Mouse (Mus musculus): Measurements from ENCODE around the gene Rbm6. TPM values are rescaled to one million over a fixed set of nuclear protein-coding genes. Genes with fewer than 3 reads are reported as not detected.

Rbm6 gene
- total RNA-seq, 2 experiments from 2014 or later, result 60.7 to 70.3 TPM

DNA sequence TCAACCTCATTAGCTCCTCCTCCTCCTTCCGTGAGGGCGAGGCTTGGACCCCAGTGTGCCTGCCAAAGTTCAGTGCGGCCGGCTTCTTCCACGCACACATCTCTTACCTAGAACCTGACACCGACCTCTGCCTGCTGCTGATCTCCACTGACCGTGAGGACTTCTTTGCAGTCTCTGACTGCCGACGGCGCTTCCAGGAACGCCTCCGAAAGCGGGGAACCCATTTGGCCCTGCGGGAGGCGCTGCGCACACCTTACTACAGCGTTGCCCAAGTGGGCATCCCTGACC lies 28.5 kb upstream of the Rbm6 start:
- DNase-seq (ENCODE audit: low spot score in 2 of 2), result no peak
- TF ChIP-seq CTCF (conservative IDR thresholded peaks at IDR 0.05), result no peak; the same call in 1 of the 2 replicates
- H3K4me3 ChIP-seq, result peak overlapping the region; percentile 49
- H3K27ac ChIP-seq, result no peak overlapping the region

DNA sequence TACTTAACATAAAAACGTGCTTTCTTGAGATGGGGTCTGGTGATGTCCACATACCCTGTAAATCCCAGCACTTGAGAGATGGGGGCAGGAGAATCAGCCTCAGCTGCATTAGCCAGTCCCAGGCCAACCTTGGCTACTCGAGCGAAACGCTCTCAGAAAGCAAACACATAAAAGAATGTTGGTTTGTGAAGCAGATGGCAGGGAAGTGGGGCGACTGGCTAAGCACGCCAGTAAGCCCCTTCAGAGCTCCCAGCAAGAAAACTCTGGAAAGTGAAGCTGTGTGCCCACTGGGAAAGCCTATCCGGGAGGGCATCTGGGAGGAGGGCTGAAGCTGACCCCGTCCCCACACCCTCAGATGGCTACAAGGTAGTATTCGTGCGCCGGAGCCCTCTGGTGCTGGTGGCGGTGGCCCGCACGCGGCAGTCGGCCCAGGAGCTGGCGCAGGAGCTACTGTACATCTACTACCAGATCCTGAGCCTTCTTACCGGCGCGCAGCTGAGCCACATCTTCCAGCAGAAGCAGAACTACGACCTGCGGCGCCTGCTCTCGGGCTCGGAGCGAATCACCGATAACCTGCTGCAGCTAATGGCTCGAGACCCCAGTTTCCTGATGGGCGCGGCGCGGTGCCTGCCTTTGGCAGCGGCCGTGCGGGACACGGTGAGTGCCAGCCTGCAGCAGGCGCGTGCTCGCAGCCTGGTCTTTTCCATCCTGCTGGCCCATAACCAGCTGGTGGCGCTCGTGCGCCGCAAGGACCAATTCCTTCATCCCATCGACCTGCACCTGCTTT lies 28.0 kb upstream of the Rbm6 start:
- Histone ChIP-seq H3K27ac (peak overlapping the region; percentile 54), H3K4me3 (peak overlapping the region; percentile 49)
- TF ChIP-seq CTCF (conservative IDR thresholded peaks at IDR 0.05), result peak; percentile 84
- DNase-seq (ENCODE audit: low spot score in 2 of 2), result peak; percentile 85

DNA sequence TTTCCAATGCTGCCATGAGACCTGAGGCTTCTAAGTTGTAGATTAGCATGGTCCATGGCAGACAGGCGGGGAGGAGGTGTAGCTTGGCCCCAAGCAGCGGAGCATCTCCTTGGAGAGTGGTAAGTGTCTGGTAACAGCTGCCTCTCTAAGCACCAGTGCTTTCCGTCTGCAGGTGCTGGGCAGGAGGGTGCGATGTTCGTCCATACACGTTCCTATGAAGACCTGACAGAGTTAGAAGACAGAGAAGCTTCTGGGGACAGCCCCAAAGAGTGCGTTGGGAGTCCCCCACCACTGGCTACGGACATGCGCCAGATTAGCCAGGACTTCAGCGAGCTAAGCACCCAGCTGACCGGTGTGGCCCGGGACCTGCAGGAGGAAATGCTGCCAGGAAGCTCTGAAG lies 26.8 kb upstream of the Rbm6 start:
- Histone ChIP-seq H3K4me3 (no peak overlapping the region), H3K27ac (no peak overlapping the region)
- TF ChIP-seq CTCF (conservative IDR thresholded peaks at IDR 0.05), result no peak
- DNase-seq (ENCODE audit: low spot score in 2 of 2), result no peak

DNA sequence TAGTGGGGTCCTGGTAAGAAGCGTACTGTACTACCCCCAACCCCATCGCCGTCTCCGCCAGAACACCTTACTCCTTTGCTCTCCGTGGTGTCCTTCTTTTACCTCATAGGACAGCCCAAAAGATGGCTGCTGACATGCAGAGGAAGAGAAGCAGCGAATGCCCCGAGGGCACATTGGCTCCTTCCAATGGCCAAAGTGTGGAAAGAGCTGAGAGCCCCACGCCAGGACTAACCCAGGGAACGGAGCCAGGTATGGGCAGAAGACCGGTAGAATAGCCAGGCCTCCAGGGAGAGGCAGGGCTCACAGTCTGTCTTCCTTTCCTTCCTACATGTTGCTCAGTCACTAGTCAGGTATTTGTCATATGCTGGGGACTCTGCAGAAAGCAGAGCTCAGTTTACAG lies 25.5 kb upstream of the Rbm6 start:
- Histone ChIP-seq H3K27ac (no peak overlapping the region), H3K4me3 (no peak overlapping the region)
- TF ChIP-seq CTCF (conservative IDR thresholded peaks at IDR 0.05), result no peak
- no peak for DNase-seq (ENCODE audit: low spot score in 2 of 2)

DNA sequence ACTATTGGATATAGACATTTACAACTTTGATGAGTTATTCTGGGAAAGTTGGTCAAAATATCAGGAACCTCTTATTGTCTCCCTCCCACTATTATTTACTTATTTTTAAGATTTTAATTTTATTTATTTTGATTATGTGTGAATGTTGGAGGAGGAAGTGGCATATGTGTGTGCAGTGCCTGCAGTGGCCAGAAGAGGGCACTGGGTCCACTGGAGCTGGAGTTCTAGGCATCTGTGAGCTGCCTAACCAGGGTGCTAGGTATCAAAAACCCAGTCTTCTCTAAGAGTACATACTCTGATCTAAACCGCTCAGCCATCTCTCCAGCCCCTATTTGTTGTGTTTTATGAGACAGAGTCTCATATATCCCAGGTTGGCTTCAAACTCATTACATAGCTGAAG lies 18.0 kb upstream of the Rbm6 start:
- no peak overlapping the region for H3K4me3 ChIP-seq
- DNase-seq (ENCODE audit: low spot score in 2 of 2), result no peak
- peak; percentile 72 for TF ChIP-seq CTCF (conservative IDR thresholded peaks at IDR 0.05)
- no peak overlapping the region for H3K27ac ChIP-seq

DNA sequence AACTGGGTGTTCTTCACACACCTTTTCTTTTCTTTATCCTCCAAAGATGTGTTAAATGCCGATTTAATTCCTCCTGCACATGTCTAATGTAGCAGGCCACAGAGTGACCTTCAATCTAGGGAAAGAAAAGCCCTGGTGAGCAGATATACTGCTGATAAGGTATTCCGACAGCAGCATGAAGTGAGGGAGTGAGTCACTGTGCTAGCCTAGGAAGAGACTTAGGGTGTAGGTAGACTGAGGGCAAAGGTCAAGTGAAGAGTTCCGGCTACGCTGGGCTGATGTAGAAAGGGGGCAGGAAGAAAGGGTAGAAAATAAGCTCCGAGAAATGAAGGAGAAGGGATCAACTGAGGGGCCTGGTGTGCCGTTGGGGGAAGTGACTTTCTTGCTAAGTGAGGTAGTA lies 17.2 kb upstream of the Rbm6 start:
- no peak overlapping the region for H3K27ac ChIP-seq
- DNase-seq (ENCODE audit: low spot score in 2 of 2), result no peak
- H3K4me3 ChIP-seq, result no peak overlapping the region
- no peak for TF ChIP-seq CTCF (conservative IDR thresholded peaks at IDR 0.05)

DNA sequence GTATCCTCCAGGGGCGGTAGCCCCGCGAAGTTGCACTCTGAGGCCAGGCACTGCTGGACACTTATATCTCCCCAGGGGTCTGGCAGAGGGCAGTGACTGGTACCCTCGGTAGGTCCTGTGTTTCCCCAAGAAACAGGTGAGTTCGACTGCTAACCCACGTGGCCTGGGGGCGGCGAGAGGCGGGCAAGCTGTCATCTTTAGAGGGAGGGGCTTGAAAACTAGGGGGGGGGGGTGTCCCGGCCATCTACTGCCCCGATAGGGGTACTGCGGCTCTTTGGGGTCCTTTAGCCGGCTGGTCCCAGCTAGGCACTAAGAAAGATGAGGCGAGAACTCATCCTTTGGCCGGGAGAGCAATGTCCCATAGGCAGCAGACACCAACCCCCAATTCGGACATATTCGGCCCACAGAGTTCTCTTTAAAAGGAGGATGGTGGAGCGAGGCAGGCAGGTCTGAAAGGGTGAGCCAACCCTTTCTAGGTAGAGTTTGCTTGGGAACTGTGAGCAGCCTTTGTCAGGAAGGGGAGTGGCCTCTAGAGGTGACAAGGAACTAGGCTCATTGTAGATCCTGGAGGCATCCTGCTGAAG lies 15.3 kb upstream of the Rbm6 start:
- DNase-seq (ENCODE audit: low spot score in 2 of 2), result no peak
- peak overlapping the region; percentile 92 for H3K27ac ChIP-seq
- peak; percentile 55 for TF ChIP-seq CTCF (conservative IDR thresholded peaks at IDR 0.05)
- H3K4me3 ChIP-seq, result peak overlapping the region; percentile 98

DNA sequence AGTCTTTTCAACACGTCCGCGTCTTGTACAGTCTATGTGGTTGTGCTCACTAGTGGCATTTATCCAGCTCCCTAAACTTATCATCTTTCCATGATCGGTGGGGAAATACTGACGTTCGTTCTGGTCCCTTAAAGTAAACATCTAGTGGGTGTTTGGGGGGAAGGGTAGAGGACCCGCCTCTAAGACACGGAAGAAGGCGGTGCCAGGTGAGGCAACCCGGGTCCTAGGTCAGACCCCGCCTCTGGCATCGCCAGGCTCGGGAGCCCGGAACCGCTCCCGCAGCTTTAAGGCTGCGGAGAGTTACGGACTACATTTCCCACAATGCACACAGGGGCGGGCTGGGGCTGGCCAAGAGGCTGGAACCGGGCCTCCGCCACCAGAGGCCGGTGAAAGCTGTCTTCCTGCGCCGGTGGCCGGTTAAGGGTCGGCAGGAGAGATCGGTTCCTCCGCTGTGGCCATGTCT lies 14.8 kb upstream of the Rbm6 start, which contains the start of gene Mon1a:
Mon1a (plus strand) TSS at position 348 of the 463 bp plus-strand sequence.
- peak; percentile 83 to 92 for DNase-seq (ENCODE audit: low spot score in 2 of 2)
- Histone ChIP-seq H3K27ac (peak within 1 kb of the TSS; percentile 92), H3K4me3 (peak within 1 kb of the TSS; percentile 98)
- no peak for TF ChIP-seq CTCF (conservative IDR thresholded peaks at IDR 0.05)

DNA sequence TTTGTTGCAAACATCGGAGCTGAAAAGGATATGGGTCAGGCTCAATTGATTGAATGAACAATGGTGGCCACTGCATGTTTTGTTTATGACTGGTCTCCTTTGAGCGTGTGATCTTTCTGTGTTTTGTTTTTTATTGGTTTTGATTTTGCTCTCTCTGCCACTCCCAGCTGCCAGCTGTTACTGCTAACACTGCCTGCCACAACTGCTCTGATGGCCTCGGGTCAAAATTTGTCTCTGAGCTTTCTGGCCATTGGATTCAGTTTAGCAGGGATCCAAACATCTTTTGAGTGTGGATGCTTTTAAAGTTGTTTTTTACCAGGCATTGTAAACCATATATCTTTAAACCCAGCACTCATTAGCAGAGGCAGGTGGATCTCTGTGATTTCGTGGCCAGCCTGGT lies 7.4 kb upstream of the Rbm6 start:
- TF ChIP-seq CTCF (conservative IDR thresholded peaks at IDR 0.05), result no peak
- H3K4me3 ChIP-seq, result no peak overlapping the region
- DNase-seq (ENCODE audit: low spot score in 2 of 2), result no peak
- no peak overlapping the region for H3K27ac ChIP-seq

DNA sequence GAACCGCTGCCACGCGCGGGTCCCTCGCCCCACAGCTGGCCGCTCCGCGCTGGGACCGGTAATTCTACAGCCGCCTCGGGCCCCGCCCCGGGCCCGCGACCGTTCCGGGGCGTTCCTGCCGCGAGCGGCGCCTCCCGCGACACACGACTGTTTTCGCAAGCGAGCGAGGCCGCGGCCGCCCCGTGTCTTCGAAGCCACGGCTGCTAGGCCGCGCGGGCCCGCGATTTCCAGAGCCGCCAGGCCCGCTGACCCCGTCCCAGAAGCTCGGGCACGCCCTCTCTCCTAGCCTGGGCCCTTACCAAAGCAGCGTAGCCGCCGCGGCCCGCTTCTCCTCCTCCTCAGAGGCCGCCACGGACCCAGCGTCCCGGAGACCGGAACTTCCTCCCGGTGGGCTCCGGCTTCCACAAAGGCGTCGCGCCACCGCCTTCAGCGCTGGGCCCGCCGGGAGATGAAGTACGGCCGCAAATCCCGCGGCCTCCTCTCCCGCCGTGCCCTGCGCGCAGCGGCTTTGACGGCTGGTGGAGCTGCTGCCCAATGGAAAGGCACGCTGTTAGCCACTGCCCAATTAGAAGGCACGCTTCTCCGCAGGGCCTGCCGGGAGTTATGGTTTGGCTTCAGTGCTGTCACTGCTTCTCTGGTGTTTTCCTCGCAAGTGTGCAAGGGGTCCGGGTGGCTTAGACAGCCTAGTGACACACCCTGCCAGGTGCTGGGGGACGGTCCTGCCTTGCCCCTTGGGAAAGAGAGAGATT lies 513 bp downstream of the Rbm6 start:
- Histone ChIP-seq H3K27ac (peak overlapping the region; percentile 90), H3K4me3 (peak overlapping the region; percentile 86)
- DNase-seq (ENCODE audit: low spot score in 2 of 2), result peak; percentile 94 to 97
- TF ChIP-seq CTCF (conservative IDR thresholded peaks at IDR 0.05), result no peak

DNA sequence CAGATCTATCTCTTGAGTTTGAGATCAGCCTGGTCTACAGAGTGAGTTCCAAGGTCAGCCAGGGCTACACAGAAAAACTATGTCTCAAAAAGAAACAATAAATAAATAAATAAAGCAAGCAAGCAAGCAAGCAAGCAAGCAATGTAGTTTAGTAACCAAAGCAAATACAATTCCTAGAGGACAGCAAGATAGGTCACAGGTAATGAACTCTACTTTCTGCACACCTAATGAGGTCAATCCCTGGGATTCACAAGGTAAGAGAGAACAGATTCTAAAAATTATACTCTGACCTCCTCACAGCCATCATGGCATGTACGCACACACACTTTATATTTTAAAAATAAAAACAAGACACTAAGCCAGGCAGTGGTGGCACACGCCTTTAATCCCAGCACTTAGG lies 7.0 kb downstream of the Rbm6 start:
- no peak for DNase-seq (ENCODE audit: low spot score in 2 of 2)
- no peak for TF ChIP-seq CTCF (conservative IDR thresholded peaks at IDR 0.05)
- Histone ChIP-seq H3K27ac (no peak overlapping the region), H3K4me3 (no peak overlapping the region)

DNA sequence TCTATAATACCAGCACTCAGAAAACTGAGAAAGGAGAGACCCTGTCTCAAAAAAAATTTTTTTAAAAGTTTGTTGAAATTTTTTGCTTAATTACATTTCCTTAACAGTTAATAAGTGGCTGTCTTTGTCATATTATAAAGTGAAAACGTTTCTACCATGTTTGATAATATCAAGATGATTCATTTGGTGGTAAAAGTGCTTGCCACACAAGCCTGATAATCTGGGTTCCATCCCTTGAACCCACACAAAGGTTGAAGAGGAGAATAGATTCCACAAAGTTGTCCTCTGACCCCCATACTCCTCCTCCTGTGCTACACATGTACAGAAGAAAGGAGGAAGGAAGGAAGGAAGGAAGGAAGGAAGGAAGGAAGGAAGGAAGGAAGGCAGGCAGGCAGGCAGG lies 8.5 kb downstream of the Rbm6 start:
- TF ChIP-seq CTCF (conservative IDR thresholded peaks at IDR 0.05), result no peak
- no peak overlapping the region for H3K4me3 ChIP-seq
- DNase-seq (ENCODE audit: low spot score in 2 of 2), result no peak
- no peak overlapping the region for H3K27ac ChIP-seq

DNA sequence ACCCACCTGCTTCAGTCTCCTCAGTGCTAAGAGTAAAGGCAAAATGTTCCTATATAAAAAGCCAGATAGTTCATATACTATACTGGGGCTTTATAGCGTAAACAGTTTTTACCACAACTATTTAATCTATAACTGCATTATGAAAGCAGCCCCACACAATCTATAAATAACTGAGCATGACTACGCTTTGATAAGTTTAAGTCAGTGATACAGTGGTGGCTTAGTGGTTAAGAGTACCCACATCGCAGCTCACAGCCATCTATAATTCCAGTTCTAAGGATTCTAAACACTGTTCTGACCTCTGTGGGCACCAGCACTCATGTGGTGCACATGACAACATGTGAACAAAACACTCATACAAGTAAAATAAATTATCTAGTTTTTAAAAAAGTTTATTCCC lies 14.7 kb downstream of the Rbm6 start:
- Histone ChIP-seq H3K27ac (no peak overlapping the region), H3K4me3 (no peak overlapping the region)
- no peak for TF ChIP-seq CTCF (conservative IDR thresholded peaks at IDR 0.05)
- no peak for DNase-seq (ENCODE audit: low spot score in 2 of 2)
